Mouse (Mus musculus) embryonic fibroblast, embryonic 13.5 days (primary cell): ENCODE measurements around the gene Idh3a.

ENCODE experiments used
- CTCF ChIP-seq: IDR thresholded peaks from 2 replicates; pipeline ENCODE4 v1.5.1; 2011; ENCODE audit warnings: mild to moderate bottlenecking, control low read depth, low read length, moderate library complexity, borderline replicate concordance; ENCODE audit not compliant: insufficient read depth
- POLR2A ChIP-seq: IDR thresholded peaks from 2 replicates; pipeline ENCODE4 v1.6.1; 2011; ENCODE audit warnings: low read depth, mild to moderate bottlenecking, control low read depth, low read length, moderate library complexity

GRCm38 (mm10) chr9:54568732-54569131 lies 17.4 kb upstream of the Idh3a start:
- TF ChIP-seq POLR2A: no peak
- TF ChIP-seq CTCF: no peak
